Mouse (Mus musculus) lung, embryonic 14.5 days (tissue): ENCODE measurements at regions not wholly inside any gene's neighbourhood (a gene's known extent, or its start where the extent isn't known, plus 50 kb on each side); places are given as distances from the start of the nearest gene placed in this dataset.

ENCODE experiments used
- ATAC-seq: fragments of 200-750 bp; cut with Nextera tagmentation; 2 replicates; pipeline ENCODE4 v1.8.0; 2017; ENCODE audit warnings: mild to moderate bottlenecking, moderate TSS enrichment, moderate library complexity; ENCODE audit not compliant: insufficient read depth
- DNase-seq: peaks from one replicate; pipeline ENCODE4 v3.0.0-alpha.2; 2015
- H3K27ac ChIP-seq: fragments of 300-500 bp; sonication (generic); 2 replicates; pipeline ENCODE4 v1.5.1; 2014; ENCODE audit warnings: low read depth, mild to moderate bottlenecking, moderate library complexity
- H3K27me3 ChIP-seq: fragments of 300-500 bp; sonication (generic); 2 replicates; pipeline ENCODE4 v1.6.1; 2014; ENCODE audit warnings: low read length, control low read depth; ENCODE audit not compliant: insufficient read depth
- H3K36me3 ChIP-seq: fragments of 300-500 bp; sonication (generic); 2 replicates; pipeline ENCODE4 v1.6.1; 2014; ENCODE audit warnings: control low read depth; ENCODE audit not compliant: insufficient read depth
- H3K4me1 ChIP-seq: fragments of 300-500 bp; sonication (generic); 2 replicates; pipeline ENCODE4 v1.6.1; 2014; ENCODE audit warnings: antibody characterized with exemption, control low read depth; ENCODE audit not compliant: insufficient read depth
- H3K4me2 ChIP-seq: fragments of 300-500 bp; sonication (generic); 2 replicates; pipeline ENCODE4 v1.6.1; 2014; ENCODE audit warnings: mild to moderate bottlenecking
- H3K4me3 ChIP-seq: fragments of 300-500 bp; sonication (generic); 2 replicates; pipeline ENCODE4 v1.5.1; 2014; ENCODE audit warnings: low read depth, low read length
- H3K9ac ChIP-seq: fragments of 300-500 bp; sonication (generic); 2 replicates; pipeline ENCODE4 v1.6.1; 2014
- H3K9me3 ChIP-seq: fragments of 300-500 bp; sonication (generic); 2 replicates; pipeline ENCODE4 v1.6.1; 2016; ENCODE audit warnings: low read depth, low read length, control low read depth
- CTCF ChIP-seq: IDR thresholded peaks from 2 replicates; pipeline ENCODE4 v1.5.1; 2016; ENCODE audit warnings: antibody characterized with exemption, low read depth
- WGBS: fragments of 180-500 bp; shearing (Covaris S2); extraction: QIAGEN DNeasy Blood & Tissue Kit; methylation state at CpG from one replicate; pipeline ENCODE4 v1.1.7; 2014; 5-methylcytosine and 5-hydroxymethylcytosine counted together

- no peaks in the 10 kb centered on the region for H3K4me1 ChIP-seq
- no peak for TF ChIP-seq CTCF
- no peaks in the 10 kb centered on the region for H3K27me3 ChIP-seq
- no peaks in the 10 kb centered on the region for H3K36me3 ChIP-seq
- no peak overlapping the region for H3K9ac ChIP-seq
- DNase-seq (no peak), ATAC-seq (no peak)
- H3K27ac ChIP-seq = no peak overlapping the region
- no peak overlapping the region for H3K4me2 ChIP-seq
- no peak overlapping the region for H3K4me3 ChIP-seq
- no peaks in the 10 kb centered on the region for H3K9me3 ChIP-seq
Measured at GRCm38 (mm10) chr1:55866677-55867076, 461.0 kb downstream of the Plcl1 start.

- no peak for ATAC-seq
- H3K27ac ChIP-seq = no peak overlapping the region
Measured at GRCm38 (mm10) chr1:55873583-55873982, 467.9 kb downstream of the Plcl1 start.

GRCm38 (mm10) chr1:55874143-55874867 is 468.6 kb downstream of the Plcl1 start:
- WGBS = 14% methylated on average over 7 of the region's 7 CpGs
- DNase-seq = peak; percentile 89
- H3K36me3 ChIP-seq = no peaks in the 10 kb centered on the region
- no peak overlapping the region for H3K9ac ChIP-seq
- no peak overlapping the region for H3K4me3 ChIP-seq
- no peak overlapping the region for H3K4me2 ChIP-seq
- H3K27ac ChIP-seq = no peak overlapping the region
- H3K9me3 ChIP-seq = no peaks in the 10 kb centered on the region
- peak; percentile 81 for ATAC-seq
- H3K27me3 ChIP-seq = no peaks in the 10 kb centered on the region
- peak; percentile 91 for TF ChIP-seq CTCF
- H3K4me1 ChIP-seq = no peaks in the 10 kb centered on the region

More at GRCm38 (mm10) chr1:55873583-55873982, 467.9 kb downstream of the Plcl1 start:
- no peaks in the 10 kb centered on the region for H3K27me3 ChIP-seq
- WGBS = 83% methylated on average over 4 of the region's 4 CpGs
- H3K9me3 ChIP-seq = no peaks in the 10 kb centered on the region
- TF ChIP-seq CTCF = no peak
- H3K36me3 ChIP-seq = no peaks in the 10 kb centered on the region
- no peak overlapping the region for H3K9ac ChIP-seq
- DNase-seq = no peak
- no peaks in the 10 kb centered on the region for H3K4me1 ChIP-seq
- H3K4me2 ChIP-seq = no peak overlapping the region
- H3K4me3 ChIP-seq = no peak overlapping the region

- ATAC-seq = no peak
- H3K4me3 ChIP-seq = no peak overlapping the region
- H3K27ac ChIP-seq = no peak overlapping the region
- H3K9ac ChIP-seq = no peak overlapping the region
- H3K9me3 ChIP-seq = no peaks in the 10 kb centered on the region
- TF ChIP-seq CTCF = peak; percentile 57
- whole genome bisulfite sequencing = 64% methylated on average over 4 of the region's 4 CpGs
- H3K27me3 ChIP-seq = no peaks in the 10 kb centered on the region
- no peak overlapping the region for H3K4me2 ChIP-seq
- no peaks in the 10 kb centered on the region for H3K4me1 ChIP-seq
- DNase-seq = peak; percentile 63
- no peaks in the 10 kb centered on the region for H3K36me3 ChIP-seq
Measured at GRCm38 (mm10) chr1:55874868-55875144, 469.1 kb downstream of the Plcl1 start.

DNA sequence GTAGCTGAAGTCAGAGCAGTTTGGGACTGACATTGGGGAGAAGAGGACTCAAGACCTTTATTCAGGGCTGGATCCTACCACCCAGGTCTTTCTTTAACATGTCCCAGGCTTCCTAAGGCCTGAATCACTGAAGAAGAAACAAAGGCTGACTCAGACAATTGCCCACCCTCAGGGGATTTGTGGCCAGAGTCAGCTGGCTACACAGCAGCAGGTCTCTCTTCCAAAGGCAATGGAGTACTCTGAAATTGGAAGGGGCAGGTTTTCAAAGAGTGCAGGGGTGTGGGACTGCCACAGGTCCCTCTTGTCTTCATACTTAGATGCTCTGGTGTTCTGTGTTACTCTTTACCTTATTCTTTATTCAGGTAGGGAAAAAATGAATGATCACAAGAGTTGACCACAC is 478.9 kb downstream of the Plcl1 start:
- DNase-seq = no peak
- Histone ChIP-seq H3K27me3 (0 out of 2 replicates have a peak, but pooled peaks cover 4% of the 10 kb centered on the region), H3K4me3 (no peak overlapping the region), H3K36me3 (no peaks in the 10 kb centered on the region), H3K9ac (no peak overlapping the region), H3K4me2 (no peak overlapping the region), H3K9me3 (no peaks in the 10 kb centered on the region), H3K27ac (no peak overlapping the region), H3K4me1 (no peaks in the 10 kb centered on the region)
- no peak for ATAC-seq
- TF ChIP-seq CTCF = no peak

- peak; percentile 80 for TF ChIP-seq CTCF
- H3K4me3 ChIP-seq = no peak overlapping the region
- 23% methylated on average over 5 of the region's 5 CpGs for WGBS
- H3K9ac ChIP-seq = no peak overlapping the region
- H3K4me2 ChIP-seq = no peak overlapping the region
- no peak overlapping the region for H3K27ac ChIP-seq
- H3K9me3 ChIP-seq = no peaks in the 10 kb centered on the region
- 0 out of 2 replicates have a peak, but pooled peaks have one; percentile 57 for ATAC-seq
- no peaks in the 10 kb centered on the region for H3K36me3 ChIP-seq
- H3K27me3 ChIP-seq = 0 out of 2 replicates have a peak, but pooled peaks cover 4% of the 10 kb centered on the region
- DNase-seq = peak; percentile 85
- H3K4me1 ChIP-seq = no peaks in the 10 kb centered on the region
Measured at GRCm38 (mm10) chr1:55886383-55887070, 480.8 kb downstream of the Plcl1 start.

DNA sequence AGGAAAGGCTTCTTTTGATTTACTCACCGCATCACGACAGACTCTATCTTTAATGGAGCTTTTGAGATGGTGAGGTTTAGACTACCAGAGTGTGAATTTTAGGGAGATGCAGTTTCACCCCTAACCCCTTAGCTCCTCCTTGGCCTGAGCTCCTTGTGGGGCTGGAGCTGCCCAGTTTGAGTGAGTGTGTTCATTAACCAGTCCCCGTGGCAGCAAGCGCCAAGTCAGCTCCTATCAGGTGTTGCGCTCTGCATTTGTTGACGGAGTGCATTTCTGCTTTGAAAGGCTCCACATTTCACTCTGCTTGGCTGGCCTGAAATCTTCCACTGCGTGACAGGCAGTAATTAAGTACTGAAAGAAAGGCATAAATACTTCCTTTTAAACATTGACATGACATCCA is 481.7 kb downstream of the Plcl1 start:
- ATAC-seq (no peak), DNase-seq (no peak)
- WGBS = 34% methylated on average over 7 of the region's 7 CpGs

More for the DNA sequence above, 481.7 kb downstream of the Plcl1 start:
- no peak overlapping the region for H3K27ac ChIP-seq
- 0 out of 2 replicates have a peak, but pooled peaks cover 4% of the 10 kb centered on the region for H3K27me3 ChIP-seq
- H3K4me2 ChIP-seq = no peak overlapping the region
- H3K4me1 ChIP-seq = no peaks in the 10 kb centered on the region
- H3K36me3 ChIP-seq = no peaks in the 10 kb centered on the region
- no peak for TF ChIP-seq CTCF
- H3K4me3 ChIP-seq = no peak overlapping the region
- no peak overlapping the region for H3K9ac ChIP-seq
- no peaks in the 10 kb centered on the region for H3K9me3 ChIP-seq
